Mouse (Mus musculus): ENCODE results near the gene Glrb.

DNA sequence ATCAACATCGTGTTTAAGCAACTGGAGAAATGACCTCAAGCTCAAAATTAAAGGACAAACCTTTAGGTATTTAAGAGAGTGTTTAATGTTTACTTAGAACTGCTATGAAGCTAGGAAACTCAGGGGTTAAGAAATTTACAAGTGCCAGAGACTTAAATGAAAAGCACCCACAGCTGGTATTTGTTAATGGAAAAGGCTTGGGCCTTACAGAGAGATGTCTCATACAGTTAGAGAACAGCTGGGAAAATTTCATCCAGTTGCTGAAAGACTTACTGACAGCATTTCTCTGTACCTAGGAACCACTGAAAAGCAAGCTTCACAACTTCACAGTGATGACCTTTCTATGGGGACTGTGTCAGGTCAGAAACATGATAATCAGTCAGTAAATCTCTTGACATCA lies 28.3 kb downstream of the Glrb start:
- no peak for TF ChIP-seq POLR2A (IDR thresholded peaks at IDR 0.05; ENCODE audit: insufficient read depth, low read depth, low read length)
- no peak for TF ChIP-seq CTCF (IDR thresholded peaks at IDR 0.05; ENCODE audit: insufficient read depth, low read depth, low read length)
